Mouse (Mus musculus) lung, embryonic 15.5 days (tissue): ENCODE measurements at regions not wholly inside any gene's neighbourhood (a gene's known extent, or its start where the extent isn't known, plus 50 kb on each side); places are given as distances from the start of the nearest gene placed in this dataset.

Source experiments
- ATAC-seq: fragments of 200-750 bp; cut with Nextera tagmentation; 2 replicates; pipeline ENCODE4 v1.8.0; 2017; ENCODE audit warnings: moderate number of reproducible peaks, borderline replicate concordance; ENCODE audit not compliant: low FRiP score, low TSS enrichment; ENCODE audit errors: extremely low read depth
- H3K27ac ChIP-seq: fragments of 300-500 bp; sonication (generic); 2 replicates; pipeline ENCODE4 v1.5.1; 2015; ENCODE audit warnings: moderate library complexity, mild to moderate bottlenecking, inconsistent platforms
- H3K27me3 ChIP-seq: fragments of 300-500 bp; sonication (generic); 2 replicates; pipeline ENCODE4 v1.6.1; 2015; ENCODE audit warnings: inconsistent platforms
- H3K36me3 ChIP-seq: fragments of 300-500 bp; sonication (generic); 2 replicates; pipeline ENCODE4 v1.6.1; 2015; ENCODE audit warnings: inconsistent platforms
- H3K4me1 ChIP-seq: fragments of 300-500 bp; sonication (generic); 2 replicates; pipeline ENCODE4 v1.6.1; 2015; ENCODE audit warnings: inconsistent platforms
- H3K4me2 ChIP-seq: fragments of 300-500 bp; sonication (generic); 2 replicates; pipeline ENCODE4 v1.6.1; 2015; ENCODE audit warnings: inconsistent platforms, mild to moderate bottlenecking, moderate library complexity
- H3K4me3 ChIP-seq: fragments of 300-500 bp; sonication (generic); 2 replicates; pipeline ENCODE4 v1.5.1; 2015; ENCODE audit warnings: mild to moderate bottlenecking, inconsistent platforms
- H3K9ac ChIP-seq: fragments of 300-500 bp; sonication (generic); 2 replicates; pipeline ENCODE4 v1.6.1; 2015; ENCODE audit warnings: inconsistent platforms
- H3K9me3 ChIP-seq: fragments of 300-500 bp; sonication (generic); 2 replicates; pipeline ENCODE4 v1.6.1; 2016; ENCODE audit warnings: inconsistent platforms
- WGBS: fragments of 180-500 bp; shearing (Covaris S2); methylation state at CpG from one replicate; pipeline ENCODE4 v1.1.7; 2015; 5-methylcytosine and 5-hydroxymethylcytosine counted together

- WGBS, result 95% methylated on average over 8 of the region's 8 CpGs
- no peak overlapping the region for H3K4me2 ChIP-seq
- no peak overlapping the region for H3K27ac ChIP-seq
- peaks cover 7% of the 10 kb centered on the region; the same call in 1 of the 2 replicates for H3K36me3 ChIP-seq
- no peak overlapping the region for H3K9ac ChIP-seq
- no peak for ATAC-seq
- H3K4me3 ChIP-seq, result no peak overlapping the region
- peaks cover 37% of the 10 kb centered on the region for H3K4me1 ChIP-seq
- H3K27me3 ChIP-seq, result no peaks in the 10 kb centered on the region
- no peaks in the 10 kb centered on the region for H3K9me3 ChIP-seq
Measured at GRCm38 (mm10) chr17:47293178-47293577, 75.5 kb upstream of the Mrps10 start.

GRCm38 (mm10) chr17:47291558-47291957 is 77.1 kb upstream of the Mrps10 start:
- no peak for ATAC-seq
- Histone ChIP-seq H3K36me3 (peaks cover 22% of the 10 kb centered on the region; the same call in 1 of the 2 replicates), H3K4me3 (no peak overlapping the region), H3K27ac (no peak overlapping the region), H3K4me1 (peaks cover 34% of the 10 kb centered on the region), H3K27me3 (no peaks in the 10 kb centered on the region), H3K9ac (no peak overlapping the region), H3K9me3 (no peaks in the 10 kb centered on the region), H3K4me2 (no peak overlapping the region)
- WGBS, result 77% methylated on average over 1 of the region's 1 CpGs

GRCm38 (mm10) chr17:47285616-47286015 is 83.1 kb upstream of the Mrps10 start:
- ATAC-seq, result no peak
- Histone ChIP-seq H3K4me3 (no peak overlapping the region), H3K36me3 (peaks cover 22% of the 10 kb centered on the region; the same call in 1 of the 2 replicates), H3K9me3 (no peaks in the 10 kb centered on the region), H3K4me1 (peaks cover 33% of the 10 kb centered on the region), H3K27ac (peak overlapping the region; percentile 22), H3K4me2 (no peak overlapping the region), H3K27me3 (no peaks in the 10 kb centered on the region), H3K9ac (no peak overlapping the region)
- 90% methylated on average over 10 of the region's 10 CpGs for WGBS

GRCm38 (mm10) chr17:47284236-47284635 is 84.5 kb upstream of the Mrps10 start:
- H3K9me3 ChIP-seq, result no peaks in the 10 kb centered on the region
- H3K9ac ChIP-seq, result 0 out of 2 replicates have a peak overlapping the region, but pooled peaks have one; percentile 9
- H3K36me3 ChIP-seq, result peaks cover 22% of the 10 kb centered on the region; the same call in 1 of the 2 replicates
- H3K4me3 ChIP-seq, result no peak overlapping the region
- peaks cover 33% of the 10 kb centered on the region for H3K4me1 ChIP-seq
- WGBS, result 26% methylated on average over 11 of the region's 11 CpGs
- peak; percentile 84 for ATAC-seq
- H3K27me3 ChIP-seq, result no peaks in the 10 kb centered on the region
- H3K4me2 ChIP-seq, result peak overlapping the region; percentile 14; the same call in 1 of the 2 replicates
- H3K27ac ChIP-seq, result peak overlapping the region; percentile 92

- Histone ChIP-seq H3K27ac (peak overlapping the region; percentile 92), H3K4me3 (no peak overlapping the region), H3K27me3 (no peaks in the 10 kb centered on the region), H3K36me3 (peaks cover 15% of the 10 kb centered on the region; the same call in 1 of the 2 replicates), H3K9ac (no peak overlapping the region), H3K4me1 (peaks cover 33% of the 10 kb centered on the region), H3K9me3 (no peaks in the 10 kb centered on the region), H3K4me2 (no peak overlapping the region)
- 64% methylated on average over 4 of the region's 4 CpGs for WGBS
- ATAC-seq, result no peak
Measured at GRCm38 (mm10) chr17:47283158-47283557, 85.5 kb upstream of the Mrps10 start.

GRCm38 (mm10) chr17:47282476-47282875 is 86.2 kb upstream of the Mrps10 start:
- Histone ChIP-seq H3K27ac (peak overlapping the region; percentile 92), H3K27me3 (no peaks in the 10 kb centered on the region), H3K4me2 (no peak overlapping the region), H3K36me3 (peaks cover 8% of the 10 kb centered on the region; the same call in 1 of the 2 replicates), H3K4me3 (no peak overlapping the region), H3K9ac (no peak overlapping the region), H3K9me3 (no peaks in the 10 kb centered on the region), H3K4me1 (peaks cover 33% of the 10 kb centered on the region)
- peak; percentile 56; the same call in 1 of the 2 replicates for ATAC-seq
- 31% methylated on average over 3 of the region's 3 CpGs for WGBS

- H3K4me1 ChIP-seq, result peaks cover 20% of the 10 kb centered on the region
- H3K4me3 ChIP-seq, result no peak overlapping the region
- no peak for ATAC-seq
- H3K27ac ChIP-seq, result no peak overlapping the region
- no peak overlapping the region for H3K9ac ChIP-seq
- no peaks in the 10 kb centered on the region for H3K27me3 ChIP-seq
- H3K9me3 ChIP-seq, result no peaks in the 10 kb centered on the region
- no peak overlapping the region for H3K4me2 ChIP-seq
- WGBS, result 75% methylated on average over 5 of the region's 5 CpGs
- H3K36me3 ChIP-seq, result no peaks in the 10 kb centered on the region
Measured at GRCm38 (mm10) chr17:47277890-47278289, 90.8 kb upstream of the Mrps10 start.

GRCm38 (mm10) chr17:47276639-47277038 is 92.0 kb upstream of the Mrps10 start:
- no peak overlapping the region for H3K4me2 ChIP-seq
- no peak overlapping the region for H3K9ac ChIP-seq
- H3K9me3 ChIP-seq, result no peaks in the 10 kb centered on the region
- no peak for ATAC-seq
- H3K27ac ChIP-seq, result no peak overlapping the region
- no peaks in the 10 kb centered on the region for H3K36me3 ChIP-seq
- no peaks in the 10 kb centered on the region for H3K27me3 ChIP-seq
- no peak overlapping the region for H3K4me3 ChIP-seq
- H3K4me1 ChIP-seq, result peaks cover 20% of the 10 kb centered on the region
- 59% methylated on average over 6 of the region's 6 CpGs for WGBS

GRCm38 (mm10) chr17:47275796-47276311 is 92.8 kb upstream of the Mrps10 start:
- peak overlapping the region; percentile 18 for H3K27ac ChIP-seq
- ATAC-seq, result peak; percentile 16; the same call in 1 of the 2 replicates
- H3K27me3 ChIP-seq, result no peaks in the 10 kb centered on the region
- no peak overlapping the region for H3K4me3 ChIP-seq
- no peaks in the 10 kb centered on the region for H3K9me3 ChIP-seq
- H3K4me1 ChIP-seq, result peaks cover 20% of the 10 kb centered on the region
- H3K36me3 ChIP-seq, result no peaks in the 10 kb centered on the region
- 31% methylated on average over 19 of the region's 19 CpGs for WGBS
- no peak overlapping the region for H3K9ac ChIP-seq
- H3K4me2 ChIP-seq, result 0 out of 2 replicates have a peak overlapping the region, but pooled peaks have one; percentile 11

GRCm38 (mm10) chr17:47273309-47273708 is 95.4 kb upstream of the Mrps10 start:
- Histone ChIP-seq H3K4me3 (no peak overlapping the region), H3K9ac (no peak overlapping the region), H3K9me3 (no peaks in the 10 kb centered on the region), H3K4me1 (peaks cover 20% of the 10 kb centered on the region), H3K27me3 (no peaks in the 10 kb centered on the region), H3K27ac (no peak overlapping the region), H3K36me3 (no peaks in the 10 kb centered on the region), H3K4me2 (no peak overlapping the region)
- 84% methylated on average over 7 of the region's 7 CpGs for WGBS
- no peak for ATAC-seq

GRCm38 (mm10) chr17:47271979-47272677 is 96.6 kb upstream of the Mrps10 start:
- ATAC-seq, result peak; percentile 50; the same call in 1 of the 2 replicates
- no peaks in the 10 kb centered on the region for H3K27me3 ChIP-seq
- H3K4me1 ChIP-seq, result peaks cover 20% of the 10 kb centered on the region
- H3K4me3 ChIP-seq, result no peak overlapping the region
- H3K9ac ChIP-seq, result no peak overlapping the region
- H3K4me2 ChIP-seq, result no peak overlapping the region
- 63% methylated on average over 7 of the region's 7 CpGs for WGBS
- 0 out of 2 replicates have a peak, but pooled peaks cover 4% of the 10 kb centered on the region for H3K36me3 ChIP-seq
- H3K27ac ChIP-seq, result peak overlapping the region; percentile 55
- H3K9me3 ChIP-seq, result no peaks in the 10 kb centered on the region
